Mouse (Mus musculus) liver, adult (tissue): ENCODE measurements around the gene Gm10642.

Source experiments
- GATA4 ChIP-seq: IDR thresholded peaks from 2 replicates; pipeline ENCODE4 v1.6.1; 2014; ENCODE audit warnings: mild to moderate bottlenecking, low read length; ENCODE audit not compliant: insufficient replicate concordance

Gene Gm10642

GRCm38 (mm10) chr9:70656130-70657007, at the start of gene Gm10642:
Gm10642 (plus strand) TSS chr9:70656251.
- TF ChIP-seq GATA4 = no peak

DNA sequence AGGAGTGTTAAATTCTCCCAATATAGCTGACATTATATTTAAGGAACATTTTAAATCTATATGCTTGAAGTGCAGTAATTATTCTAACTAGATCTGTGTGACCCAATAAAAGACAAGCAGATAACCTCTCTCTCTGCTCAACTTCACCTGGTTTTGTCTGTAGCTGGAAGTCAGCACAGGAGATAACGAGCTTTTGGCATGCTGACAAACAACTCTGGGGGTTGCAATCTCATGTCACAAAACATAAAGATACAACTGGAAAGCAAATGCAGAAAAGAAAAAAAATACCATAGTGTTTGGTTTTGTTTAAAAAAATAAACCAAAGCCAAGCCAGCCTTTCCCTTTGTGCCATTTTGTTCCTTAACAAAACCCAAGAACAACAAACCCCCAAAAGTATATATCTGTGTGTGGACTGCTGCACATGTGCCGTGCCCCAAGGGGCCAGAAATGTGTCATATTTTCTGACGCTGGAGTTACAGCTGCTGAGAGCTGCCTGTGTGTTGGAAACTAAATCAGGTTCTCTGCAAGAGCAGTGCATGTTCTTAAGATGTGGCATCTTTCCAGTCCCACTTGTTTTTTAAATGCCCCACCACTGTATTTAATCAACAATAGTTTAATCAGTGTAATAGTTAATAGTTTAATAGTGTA, 44.9 kb upstream of the Gm10642 start:
- TF ChIP-seq GATA4 = no peak

- TF ChIP-seq GATA4 = no peak
These were observed 26.3 kb upstream of the Gm10642 start for GRCm38 (mm10) chr9:70629711-70630110.

GRCm38 (mm10) chr9:70631665-70632064, 24.4 kb upstream of the Gm10642 start:
- TF ChIP-seq GATA4 = no peak

GRCm38 (mm10) chr9:70636748-70637147, 19.3 kb upstream of the Gm10642 start:
- no peak for TF ChIP-seq GATA4

GRCm38 (mm10) chr9:70650260-70650659, 5.8 kb upstream of the Gm10642 start:
- TF ChIP-seq GATA4 = no peak

GRCm38 (mm10) chr9:70650994-70651393, 5.1 kb upstream of the Gm10642 start:
- no peak for TF ChIP-seq GATA4

GRCm38 (mm10) chr9:70652221-70652620, 3.8 kb upstream of the Gm10642 start:
- TF ChIP-seq GATA4 = no peak

GRCm38 (mm10) chr9:70653875-70654274, 2.2 kb upstream of the Gm10642 start:
- TF ChIP-seq GATA4 = peak; percentile 84

DNA sequence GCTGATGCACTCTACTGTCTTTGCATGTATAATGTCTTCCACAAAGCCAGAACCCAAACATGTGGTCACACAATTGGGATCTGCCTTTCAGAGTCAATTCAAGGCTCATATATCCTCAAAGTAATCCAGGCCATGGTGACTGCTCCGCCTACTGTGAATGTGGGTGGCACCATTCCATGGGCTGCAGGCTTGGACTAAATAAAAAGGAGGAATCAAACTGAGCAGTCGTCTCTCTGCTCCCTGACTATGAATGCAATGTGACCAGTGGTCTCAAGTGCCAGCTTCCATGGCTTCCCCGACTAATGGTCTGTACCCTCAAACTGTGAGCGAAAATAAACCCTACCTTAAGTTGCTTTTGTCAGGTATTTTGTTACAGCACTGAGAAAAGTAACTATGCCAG, 1.6 kb upstream of the Gm10642 start:
- TF ChIP-seq GATA4 = no peak

GRCm38 (mm10) chr9:70655764-70656129, 304 bp upstream of the Gm10642 start:
- TF ChIP-seq GATA4 = no peak

DNA sequence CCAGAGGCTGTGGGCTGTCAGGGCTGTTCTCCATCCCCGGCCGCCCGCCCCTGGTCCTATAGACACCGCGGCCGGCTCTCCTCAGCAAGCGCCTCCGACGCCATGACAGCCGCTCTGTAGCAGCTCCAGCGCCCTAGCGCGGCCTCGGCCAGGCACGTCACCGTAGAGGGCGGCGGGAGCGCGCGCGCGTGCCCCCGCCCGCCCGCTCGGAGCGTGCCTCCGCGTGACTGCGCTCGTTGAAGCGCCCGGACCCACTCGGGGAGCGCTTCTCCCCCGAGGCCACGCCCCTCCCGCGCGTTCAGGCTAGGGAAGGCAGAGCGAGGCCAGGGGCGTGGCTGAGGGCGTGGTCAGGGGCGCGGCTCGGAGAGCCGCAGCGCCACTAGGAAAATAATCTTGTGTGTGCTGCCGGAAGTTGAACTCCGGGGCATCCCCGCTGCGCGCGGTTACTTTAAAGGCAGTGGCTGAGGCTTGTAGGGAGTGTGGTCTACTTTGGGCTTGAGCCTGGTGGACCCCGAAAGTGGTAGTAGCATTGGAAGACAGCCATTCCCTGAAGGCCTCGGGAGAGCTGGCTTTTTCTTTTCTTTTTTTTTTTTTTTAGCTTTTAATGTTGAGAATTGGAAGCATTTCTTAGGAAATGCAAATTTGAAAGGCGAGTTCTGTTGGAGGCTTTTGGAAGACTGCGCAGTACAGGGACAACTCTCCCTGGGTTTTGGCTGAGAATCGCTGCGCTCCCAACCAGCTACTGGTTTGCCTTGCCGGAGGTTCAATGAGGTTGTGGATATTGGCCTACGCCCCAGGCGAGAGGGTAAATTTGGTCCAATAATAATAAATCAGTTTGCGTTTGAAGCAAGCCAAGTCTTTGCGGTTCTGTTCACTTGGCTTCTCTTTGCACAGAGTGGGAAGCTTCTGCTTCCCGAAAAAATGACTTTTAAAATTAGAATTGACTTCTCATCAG, 1.2 kb downstream of the Gm10642 start, which contains the start of gene Mindy2:
Mindy2 (minus strand) TSS at position 162 of the 955 bp plus-strand sequence.
- TF ChIP-seq GATA4 = peak; percentile 70; the same call in 1 of the 2 replicates

- TF ChIP-seq GATA4 = no peak
These were observed 2.2 kb downstream of the Gm10642 start for GRCm38 (mm10) chr9:70658266-70658665.

GRCm38 (mm10) chr9:70664847-70665246, 8.8 kb downstream of the Gm10642 start:
- no peak for TF ChIP-seq GATA4

DNA sequence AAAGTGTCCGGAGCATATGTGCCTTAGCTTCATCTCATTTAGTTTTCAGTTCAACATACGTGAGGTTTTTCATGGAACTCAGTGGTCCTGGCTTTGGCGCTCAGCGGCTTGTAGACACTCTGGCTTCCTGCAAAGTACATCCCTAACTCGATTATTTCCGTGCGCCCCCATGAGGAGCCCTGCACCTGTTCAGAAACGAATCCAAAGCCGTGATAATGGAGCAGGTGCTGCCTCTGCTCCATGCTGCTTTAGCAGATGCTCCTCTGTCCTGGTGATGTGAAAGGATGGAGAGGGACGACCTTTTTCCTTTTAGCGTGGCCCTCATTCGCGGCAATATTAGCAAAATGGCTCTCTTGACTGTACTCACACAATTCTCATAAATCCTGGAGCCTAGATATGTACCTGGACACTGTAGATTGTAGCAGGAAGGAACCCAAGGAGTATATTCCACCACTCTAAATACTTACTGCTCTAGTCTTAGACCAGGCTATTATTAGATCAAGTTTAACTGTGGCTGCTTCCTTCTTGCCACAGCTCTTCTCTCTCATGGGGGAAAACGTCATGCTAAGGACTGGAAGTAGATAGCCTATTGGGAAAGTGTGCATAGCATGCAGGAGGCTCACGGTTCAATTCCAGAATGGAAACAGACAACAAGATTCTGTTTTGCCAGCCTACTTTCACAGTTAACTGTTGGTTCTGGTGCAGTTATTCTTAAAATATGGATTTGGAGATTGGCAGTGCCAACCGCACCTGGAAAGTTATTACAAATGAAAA, 9.5 kb downstream of the Gm10642 start:
- no peak for TF ChIP-seq GATA4

- no peak for TF ChIP-seq GATA4
These were observed 10.8 kb downstream of the Gm10642 start for GRCm38 (mm10) chr9:70666811-70667210.
